Mouse (Mus musculus) midbrain, embryonic 12.5 days (tissue): Measurements from ENCODE around the gene Rgs8. TPM values are rescaled to one million over a fixed set of nuclear protein-coding genes. Genes with fewer than 3 reads are reported as not detected.

Source experiments
- ATAC-seq: fragments of 200-750 bp; cut with Nextera tagmentation; 2 replicates; pipeline ENCODE4 v1.8.0; 2017; ENCODE audit warnings: low read depth, moderate TSS enrichment, moderate library complexity; ENCODE audit not compliant: low FRiP score
- H3K27ac ChIP-seq: fragments of 300-500 bp; sonication (generic); replicated peaks from 2 replicates; pipeline ENCODE4 v1.5.1; 2016; ENCODE audit warnings: mild to moderate bottlenecking
- H3K27me3 ChIP-seq: fragments of 300-500 bp; sonication (generic); 2 replicates; pipeline ENCODE4 v1.6.1; 2016; ENCODE audit warnings: mild to moderate bottlenecking
- H3K36me3 ChIP-seq: fragments of 300-500 bp; sonication (generic); 2 replicates; pipeline ENCODE4 v1.6.1; 2016
- H3K4me1 ChIP-seq: fragments of 300-500 bp; sonication (generic); 2 replicates; pipeline ENCODE4 v1.6.1; 2016
- H3K4me2 ChIP-seq: fragments of 300-500 bp; sonication (generic); replicated peaks from 2 replicates; pipeline ENCODE4 v1.6.1; 2016; ENCODE audit warnings: mild to moderate bottlenecking, moderate library complexity
- H3K4me3 ChIP-seq: fragments of 300-500 bp; sonication (generic); 2 replicates; pipeline ENCODE4 v1.5.1; 2016; ENCODE audit warnings: mild to moderate bottlenecking
- H3K9ac ChIP-seq: fragments of 300-500 bp; sonication (generic); replicated peaks from 2 replicates; pipeline ENCODE4 v1.6.1; 2016; ENCODE audit warnings: mild to moderate bottlenecking, moderate library complexity
- H3K9me3 ChIP-seq: fragments of 300-500 bp; sonication (generic); 2 replicates; pipeline ENCODE4 v1.6.1; 2016; ENCODE audit warnings: mild to moderate bottlenecking
- WGBS: fragments of 180-500 bp; shearing (Covaris S2); methylation state at CpG from one replicate; pipeline ENCODE4 v1.1.7; 2016; 5-methylcytosine and 5-hydroxymethylcytosine counted together
- polyA plus RNA-seq: library from polyadenylated mRNA; unstranded; fragments of >200 nt; fragmentation: Nextera tagmentation; extraction: Ambion mirVana; gene quantifications from 2 replicates; pipeline ENCODE4 v1.2.1, GENCODE M21; 2016

The Rgs8 gene
- polyA plus RNA-seq, 1 experiment from 2014 or later, result 24.5 TPM

DNA sequence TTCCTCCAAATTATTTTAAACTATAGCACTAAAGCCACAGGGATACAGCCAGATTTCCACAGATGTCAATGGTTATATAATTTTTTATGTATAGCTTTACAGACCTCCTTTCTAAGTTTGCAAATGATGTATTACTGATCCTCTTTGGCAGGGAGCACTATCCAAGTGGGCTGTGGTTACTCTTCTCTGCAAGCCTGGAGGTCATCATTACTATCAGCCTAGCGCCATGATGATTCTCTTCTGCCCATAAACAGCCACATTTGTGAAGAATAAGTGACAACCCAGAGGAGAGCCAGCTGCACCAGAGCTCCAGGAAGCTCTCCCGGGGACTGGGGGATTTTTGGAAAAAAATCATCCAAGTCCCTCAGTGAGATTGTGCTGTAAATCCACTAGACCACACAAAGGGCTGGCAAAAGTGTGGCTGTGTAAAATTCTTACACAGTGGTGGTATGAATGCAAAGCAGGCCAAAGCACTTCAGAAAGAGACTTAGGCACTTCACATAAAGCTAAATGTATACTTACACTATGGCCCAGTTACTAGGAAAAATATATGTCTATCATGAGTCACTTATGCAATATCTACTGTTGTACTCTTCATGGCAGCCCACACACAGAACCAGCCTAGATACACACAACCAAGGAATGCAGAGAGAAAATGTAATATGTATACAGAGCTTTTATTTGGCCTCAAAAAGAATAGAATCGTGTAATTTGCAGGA is 58.9 kb downstream of the Rgs8 start:
- Histone ChIP-seq H3K9ac (no peak overlapping the region), H3K9me3 (no peaks in the 10 kb centered on the region), H3K4me1 (no peaks in the 10 kb centered on the region), H3K27me3 (no peaks in the 10 kb centered on the region), H3K4me2 (no peak overlapping the region), H3K27ac (no peak overlapping the region), H3K36me3 (no peaks in the 10 kb centered on the region), H3K4me3 (no peak overlapping the region)
- ATAC-seq, result no peak
- WGBS, result 87% methylated on average over 3 of the region's 3 CpGs

DNA sequence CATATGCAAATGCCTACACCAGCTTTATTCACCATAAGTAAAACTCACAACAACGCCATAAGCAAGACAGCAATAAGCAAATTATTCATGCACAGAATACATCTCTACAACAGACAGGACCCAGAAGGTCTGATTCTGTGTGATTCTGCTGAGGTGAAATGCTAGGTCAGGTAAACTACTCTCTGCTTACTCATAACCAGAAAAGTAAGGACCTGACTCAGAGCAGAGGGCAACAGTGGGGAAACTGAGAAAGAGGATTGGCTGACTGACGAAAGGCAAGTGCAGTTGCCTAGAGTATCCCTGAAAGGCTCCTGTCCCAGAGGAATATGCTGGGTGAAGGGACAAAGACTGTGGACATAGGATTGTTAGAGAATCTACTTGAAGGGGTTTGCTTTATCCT is 59.8 kb downstream of the Rgs8 start:
- no peak overlapping the region for H3K4me2 ChIP-seq
- no peak overlapping the region for H3K9ac ChIP-seq
- no peaks in the 10 kb centered on the region for H3K27me3 ChIP-seq
- no peak for ATAC-seq
- no peaks in the 10 kb centered on the region for H3K36me3 ChIP-seq
- 92% methylated on average over 2 of the region's 2 CpGs for WGBS
- H3K27ac ChIP-seq, result no peak overlapping the region
- H3K9me3 ChIP-seq, result no peaks in the 10 kb centered on the region
- no peaks in the 10 kb centered on the region for H3K4me1 ChIP-seq
- H3K4me3 ChIP-seq, result no peak overlapping the region

DNA sequence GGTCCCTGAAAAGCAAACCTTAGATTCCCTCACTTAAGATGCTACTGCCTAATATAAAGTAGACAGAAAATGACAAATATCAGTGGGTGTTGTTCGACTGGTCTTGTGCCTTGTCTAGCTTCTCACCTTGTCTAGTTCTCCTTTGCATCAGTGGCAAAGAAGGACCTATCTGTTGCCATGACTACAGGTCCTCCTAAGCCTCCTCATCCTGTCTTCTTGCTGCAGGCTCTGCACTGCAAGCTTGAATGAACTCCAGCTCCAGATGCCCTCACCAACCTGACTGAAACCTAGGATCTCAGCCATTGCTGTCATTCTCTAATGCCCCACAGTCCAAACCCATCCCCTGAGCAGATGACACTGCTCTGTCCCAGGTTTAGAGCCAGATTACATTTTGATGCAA is 65.2 kb downstream of the Rgs8 start:
- H3K36me3 ChIP-seq, result no peaks in the 10 kb centered on the region
- H3K27ac ChIP-seq, result no peak overlapping the region
- H3K27me3 ChIP-seq, result no peaks in the 10 kb centered on the region
- no peaks in the 10 kb centered on the region for H3K4me1 ChIP-seq
- no peaks in the 10 kb centered on the region for H3K9me3 ChIP-seq
- WGBS, result 72% methylated on average over 1 of the region's 1 CpGs
- H3K9ac ChIP-seq, result no peak overlapping the region
- H3K4me2 ChIP-seq, result no peak overlapping the region
- no peak for ATAC-seq
- no peak overlapping the region for H3K4me3 ChIP-seq

DNA sequence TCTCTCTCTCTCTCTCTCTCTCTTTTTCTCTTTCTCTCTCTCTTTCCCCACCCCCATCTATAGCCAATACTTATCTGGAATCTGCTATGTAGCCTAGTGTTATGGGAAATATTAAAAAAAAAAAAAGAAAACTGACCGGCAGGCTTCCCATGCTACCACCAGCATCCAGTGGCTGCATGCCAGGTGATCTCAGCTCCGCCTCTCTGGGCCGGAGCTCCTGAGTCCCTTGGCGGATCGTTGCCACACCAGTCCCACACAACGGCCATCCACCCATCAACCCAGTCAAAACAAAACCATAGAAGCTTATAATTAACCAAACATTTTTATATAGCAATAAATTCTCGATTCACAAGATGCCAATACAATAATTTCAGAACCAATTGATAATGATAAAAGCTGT is 68.1 kb downstream of the Rgs8 start:
- 87% methylated on average over 7 of the region's 7 CpGs for WGBS
- no peak overlapping the region for H3K4me2 ChIP-seq
- H3K4me1 ChIP-seq, result no peaks in the 10 kb centered on the region
- H3K27me3 ChIP-seq, result no peaks in the 10 kb centered on the region
- H3K27ac ChIP-seq, result no peak overlapping the region
- H3K36me3 ChIP-seq, result no peaks in the 10 kb centered on the region
- no peak overlapping the region for H3K4me3 ChIP-seq
- ATAC-seq, result no peak
- H3K9me3 ChIP-seq, result no peaks in the 10 kb centered on the region
- H3K9ac ChIP-seq, result no peak overlapping the region

DNA sequence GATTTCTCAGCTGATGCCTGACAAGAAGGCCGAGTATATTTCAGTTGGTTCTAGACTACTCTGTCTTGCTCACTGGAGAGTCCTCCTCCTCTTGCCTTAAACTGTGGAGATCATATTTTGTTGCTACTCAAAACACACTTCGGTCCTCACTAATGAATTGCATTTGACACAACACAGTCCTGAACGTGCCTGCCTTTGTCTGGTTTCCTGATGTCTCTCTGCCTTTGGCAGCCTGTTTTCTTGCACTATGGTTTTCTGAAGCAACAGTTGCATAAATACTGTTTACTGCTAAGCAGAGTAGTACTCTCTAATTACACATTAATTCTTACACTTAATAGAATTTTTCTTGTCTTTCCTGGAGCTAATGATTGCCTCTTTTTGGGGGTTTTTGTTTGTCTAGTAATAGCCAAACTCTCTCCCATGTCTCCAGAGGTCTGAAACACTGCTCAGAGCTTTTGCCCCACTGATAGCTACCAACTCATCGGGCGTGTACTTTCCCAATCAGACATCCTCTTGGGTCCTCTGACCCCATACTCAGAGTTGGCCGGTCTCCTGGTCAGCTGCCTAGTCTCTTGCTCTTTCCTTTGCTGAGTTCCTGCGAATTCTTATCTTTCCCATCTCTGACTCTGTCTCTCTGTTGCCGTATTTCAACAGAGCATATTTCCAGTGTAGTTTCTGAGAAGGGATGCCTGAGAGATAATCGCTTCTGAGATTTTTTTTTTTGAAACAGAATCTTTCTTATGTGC is 68.9 kb downstream of the Rgs8 start:
- Histone ChIP-seq H3K9ac (no peak overlapping the region), H3K4me3 (no peak overlapping the region), H3K27me3 (no peaks in the 10 kb centered on the region), H3K27ac (no peak overlapping the region), H3K4me1 (no peaks in the 10 kb centered on the region), H3K36me3 (no peaks in the 10 kb centered on the region), H3K9me3 (no peaks in the 10 kb centered on the region), H3K4me2 (no peak overlapping the region)
- WGBS, result 87% methylated on average over 9 of the region's 9 CpGs
- ATAC-seq, result no peak

DNA sequence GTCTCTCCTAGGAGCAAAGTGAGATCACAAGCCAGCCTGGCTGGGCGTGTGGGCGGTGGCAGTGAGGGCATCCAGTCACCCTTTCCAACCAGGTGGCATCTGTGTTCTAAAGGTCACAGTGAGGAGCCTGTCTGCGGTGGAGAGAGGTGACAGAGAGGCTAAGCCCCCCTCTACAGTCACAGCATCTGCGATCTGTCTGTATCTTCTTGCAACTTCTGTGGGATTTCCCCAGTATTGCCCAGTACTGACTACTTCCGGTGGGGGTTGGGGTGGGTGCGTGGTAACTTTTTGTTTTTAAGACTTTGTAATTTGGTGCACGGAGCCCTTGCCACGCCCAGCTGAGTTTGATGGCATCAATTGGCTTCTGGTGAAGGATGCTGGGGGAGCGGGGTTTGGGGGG is 70.6 kb downstream of the Rgs8 start:
- no peak for ATAC-seq
- Histone ChIP-seq H3K4me2 (no peak overlapping the region), H3K9me3 (no peaks in the 10 kb centered on the region), H3K27ac (no peak overlapping the region), H3K4me3 (no peak overlapping the region), H3K27me3 (no peaks in the 10 kb centered on the region), H3K9ac (no peak overlapping the region), H3K4me1 (no peaks in the 10 kb centered on the region), H3K36me3 (no peaks in the 10 kb centered on the region)
- 81% methylated on average over 9 of the region's 9 CpGs for WGBS

DNA sequence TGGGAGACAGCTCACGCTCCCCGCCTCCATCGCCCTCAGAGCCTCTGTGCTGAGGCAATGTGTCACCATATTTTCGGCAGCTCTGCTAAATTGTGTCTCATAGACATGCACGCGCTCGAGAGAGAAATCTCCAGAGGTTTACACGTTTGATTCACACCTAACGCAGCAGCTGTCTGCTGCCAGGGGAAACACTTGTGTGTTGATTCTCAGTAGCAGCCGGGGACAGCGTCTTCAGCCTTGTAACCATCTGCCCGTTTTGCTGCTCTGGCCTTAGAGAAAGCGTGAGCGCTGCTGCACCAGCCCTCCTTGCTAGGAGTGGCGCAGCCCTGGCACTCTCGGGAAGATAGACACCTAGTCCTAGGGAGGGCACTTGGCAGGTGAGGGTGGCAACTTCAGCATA is 73.8 kb downstream of the Rgs8 start:
- no peak overlapping the region for H3K4me2 ChIP-seq
- WGBS, result 85% methylated on average over 16 of the region's 16 CpGs
- no peak overlapping the region for H3K27ac ChIP-seq
- H3K4me3 ChIP-seq, result no peak overlapping the region
- peaks cover 4% of the 10 kb centered on the region; the same call in 1 of the 2 replicates for H3K4me1 ChIP-seq
- H3K9ac ChIP-seq, result no peak overlapping the region
- ATAC-seq, result no peak
- H3K36me3 ChIP-seq, result no peaks in the 10 kb centered on the region
- H3K9me3 ChIP-seq, result no peaks in the 10 kb centered on the region
- H3K27me3 ChIP-seq, result no peaks in the 10 kb centered on the region

DNA sequence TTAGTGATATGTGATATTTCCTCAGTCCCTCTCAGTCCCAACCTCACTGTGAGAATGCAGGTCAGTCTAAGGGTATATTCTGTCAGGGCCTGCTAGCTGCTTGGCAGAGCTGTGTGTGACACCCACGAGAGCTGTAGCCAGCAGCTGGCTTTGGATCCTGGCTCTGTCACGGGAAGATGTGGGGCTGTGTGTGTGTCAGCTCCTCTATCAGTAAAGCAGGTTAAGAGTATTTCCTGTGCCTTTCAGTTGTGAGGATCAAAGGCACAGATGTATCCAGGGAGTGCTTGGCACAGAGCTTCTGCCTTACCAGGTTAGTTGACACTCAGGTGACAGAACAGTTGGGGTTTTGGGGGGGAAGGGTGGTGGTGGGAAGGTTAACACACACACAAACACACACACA is 77.0 kb downstream of the Rgs8 start:
- no peak overlapping the region for H3K27ac ChIP-seq

DNA sequence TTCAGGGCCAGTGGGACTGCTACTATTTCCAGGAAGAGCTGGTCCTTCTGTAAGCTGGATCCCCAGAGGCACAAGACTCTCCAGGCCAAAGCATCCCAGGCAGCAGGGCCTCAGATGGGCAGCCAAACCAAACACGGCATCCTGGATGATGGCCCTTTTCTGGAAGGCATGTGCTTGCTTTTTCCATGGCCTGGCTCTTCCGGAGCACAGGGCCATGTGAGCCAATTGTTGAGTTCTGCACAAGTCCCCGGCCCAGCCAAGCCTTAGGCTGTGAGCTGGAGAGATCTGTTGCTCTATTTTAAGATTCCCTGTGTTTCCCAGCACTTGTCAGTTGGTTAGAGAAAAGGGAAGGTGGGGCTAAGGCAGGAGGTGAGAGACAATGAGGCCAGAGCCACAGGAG is 77.8 kb downstream of the Rgs8 start:
- WGBS, result 68% methylated on average over 3 of the region's 3 CpGs

More for the DNA sequence above, 77.0 kb downstream of the Rgs8 start:
- no peak for ATAC-seq
- Histone ChIP-seq H3K36me3 (no peaks in the 10 kb centered on the region), H3K4me3 (no peak overlapping the region), H3K4me2 (no peak overlapping the region), H3K4me1 (peaks cover 24% of the 10 kb centered on the region), H3K9me3 (no peaks in the 10 kb centered on the region), H3K9ac (no peak overlapping the region), H3K27me3 (peaks cover under 1% of the 10 kb centered on the region; the same call in 1 of the 2 replicates)
- whole genome bisulfite sequencing, result 78% methylated on average over 2 of the region's 2 CpGs

DNA sequence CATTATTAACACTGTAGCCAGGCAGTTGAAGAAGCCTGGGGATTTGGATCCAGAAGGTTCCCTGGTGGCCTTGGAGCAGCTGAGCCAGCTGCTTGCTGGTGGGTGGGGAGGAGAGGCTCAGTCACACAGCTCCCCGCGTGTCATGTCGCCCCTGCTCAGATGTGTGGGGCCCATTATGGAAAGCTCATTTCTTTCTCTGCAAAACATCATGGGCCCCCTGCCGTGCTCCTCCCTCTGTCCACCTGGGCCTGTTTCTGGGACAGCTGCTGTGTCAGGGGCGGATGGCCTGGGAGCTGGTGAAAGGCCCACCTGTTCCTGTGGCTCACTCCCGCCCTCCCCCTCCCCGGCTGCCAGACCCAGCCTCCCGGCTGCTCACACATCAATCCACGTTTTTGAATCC is 80.4 kb downstream of the Rgs8 start:
- Histone ChIP-seq H3K4me2 (no peak overlapping the region), H3K9me3 (no peaks in the 10 kb centered on the region), H3K4me1 (peaks cover 41% of the 10 kb centered on the region), H3K36me3 (no peaks in the 10 kb centered on the region), H3K27me3 (peaks cover 14% of the 10 kb centered on the region; the same call in 1 of the 2 replicates), H3K4me3 (no peak overlapping the region), H3K9ac (no peak overlapping the region), H3K27ac (0 out of 2 replicates have a peak overlapping the region, but pooled peaks have one; percentile 11)
- WGBS, result 37% methylated on average over 9 of the region's 9 CpGs
- ATAC-seq, result peak; percentile 14; the same call in 1 of the 2 replicates

More for the DNA sequence above, 77.8 kb downstream of the Rgs8 start:
- no peak overlapping the region for H3K27ac ChIP-seq
- no peaks in the 10 kb centered on the region for H3K9me3 ChIP-seq
- H3K9ac ChIP-seq, result no peak overlapping the region
- peaks cover 24% of the 10 kb centered on the region for H3K4me1 ChIP-seq
- no peak for ATAC-seq
- no peak overlapping the region for H3K4me3 ChIP-seq
- peaks cover 9% of the 10 kb centered on the region; the same call in 1 of the 2 replicates for H3K27me3 ChIP-seq
- H3K4me2 ChIP-seq, result no peak overlapping the region
- no peaks in the 10 kb centered on the region for H3K36me3 ChIP-seq

DNA sequence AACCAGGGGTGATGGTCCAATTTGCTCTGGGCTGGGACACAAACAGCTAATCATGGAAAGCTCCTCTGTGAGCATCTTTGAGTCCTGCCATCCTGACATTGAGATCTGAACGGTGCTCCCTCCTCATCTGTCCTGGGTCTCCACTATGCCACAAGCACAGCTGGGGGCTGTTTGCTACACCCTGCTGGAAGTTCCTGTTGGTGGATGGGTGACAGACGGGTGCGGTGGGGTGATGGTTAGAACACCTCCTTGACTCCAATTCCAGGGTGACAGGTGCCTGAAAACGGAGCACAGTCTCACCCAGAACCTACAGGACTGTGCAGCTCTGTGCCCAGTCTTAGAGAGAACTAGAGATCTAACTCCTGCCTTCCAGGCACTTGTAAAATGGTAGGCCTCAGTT is 82.0 kb downstream of the Rgs8 start:
- Histone ChIP-seq H3K4me1 (peaks cover 49% of the 10 kb centered on the region), H3K9ac (no peak overlapping the region), H3K27ac (no peak overlapping the region), H3K27me3 (peaks cover 30% of the 10 kb centered on the region), H3K9me3 (no peaks in the 10 kb centered on the region), H3K4me3 (no peak overlapping the region), H3K4me2 (no peak overlapping the region), H3K36me3 (no peaks in the 10 kb centered on the region)
- no peak for ATAC-seq
- WGBS, result 87% methylated on average over 4 of the region's 4 CpGs

DNA sequence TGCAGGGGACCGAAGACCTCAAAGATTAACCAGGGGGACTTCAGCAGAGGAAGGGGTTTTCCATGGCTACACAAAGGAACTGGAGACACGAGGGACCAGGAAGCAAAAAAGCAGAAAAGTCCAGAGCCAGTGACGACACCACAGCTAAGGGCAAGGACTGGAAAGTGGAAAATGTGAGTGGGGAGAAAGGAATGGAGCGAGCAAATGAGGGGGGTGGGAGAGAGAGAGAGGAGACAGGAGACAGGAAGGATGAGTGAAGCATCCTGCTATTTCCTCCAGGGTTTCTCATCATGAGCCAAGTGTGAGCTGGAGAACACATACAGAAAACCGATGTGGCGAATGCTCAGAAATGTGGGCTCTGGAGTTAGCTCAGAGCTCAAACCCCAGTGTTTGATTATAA is 83.3 kb downstream of the Rgs8 start:
- Histone ChIP-seq H3K4me3 (no peak overlapping the region), H3K27me3 (peaks cover 33% of the 10 kb centered on the region), H3K27ac (no peak overlapping the region), H3K9ac (no peak overlapping the region), H3K4me2 (no peak overlapping the region), H3K9me3 (no peaks in the 10 kb centered on the region), H3K4me1 (peaks cover 54% of the 10 kb centered on the region), H3K36me3 (no peaks in the 10 kb centered on the region)
- WGBS, result 75% methylated on average over 6 of the region's 6 CpGs
- ATAC-seq, result no peak
